Mouse (Mus musculus): ENCODE data around the gene Lrrc4c.

DNA sequence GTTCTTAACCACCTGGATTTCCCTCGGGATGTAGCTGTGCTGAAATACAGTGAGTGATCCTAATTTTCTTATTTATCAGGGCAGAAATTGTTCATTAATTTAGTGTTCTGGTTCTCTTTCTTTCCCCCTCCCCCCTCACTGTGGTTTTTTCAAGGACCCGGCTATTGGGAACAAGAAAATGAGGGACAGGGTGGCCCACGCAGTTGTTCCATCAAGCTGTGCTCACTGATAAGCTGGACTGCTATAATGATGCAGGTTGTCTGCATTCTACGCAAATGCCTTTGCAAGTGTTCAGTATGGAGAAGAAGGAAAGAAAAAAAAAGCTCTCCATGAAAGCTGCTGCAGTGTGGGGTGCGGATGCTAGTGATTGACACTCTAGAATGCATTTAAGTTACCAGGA, 1150.4 kb downstream of the Lrrc4c start:
- TF ChIP-seq CTCF (conservative IDR thresholded peaks at IDR 0.05 in 1 of 2, IDR thresholded peaks at IDR 0.05 in 1 of 2; ENCODE audit: low read depth in 2 of 2, low read length in 2 of 2) (no peak), CHD2 (IDR thresholded peaks at IDR 0.05; ENCODE audit: low read length) (no peak), POLR2A (IDR thresholded peaks at IDR 0.05; ENCODE audit: low read depth, low read length) (no peak), E2F4 (IDR thresholded peaks at IDR 0.05; ENCODE audit: insufficient replicate concordance, low read depth, low read length) (no peak), MXI1 (IDR thresholded peaks at IDR 0.05; ENCODE audit: low read depth, low read length) (no peak), ELF1 (IDR thresholded peaks at IDR 0.05; ENCODE audit: low read depth, low read length) (no peak), ZC3H11A (IDR thresholded peaks at IDR 0.05; ENCODE audit: low read depth, low read length) (no peak), MAX (IDR thresholded peaks at IDR 0.05; ENCODE audit: low read length) (no peak), BHLHE40 (IDR thresholded peaks at IDR 0.05; ENCODE audit: low read depth, low read length) (no peak), EP300 (IDR thresholded peaks at IDR 0.05; ENCODE audit: low read length) (no peak), CHD1 (IDR thresholded peaks at IDR 0.05; ENCODE audit: low read depth, low read length) (no peak)

All from CH12.LX (cell line).